Mouse (Mus musculus) kidney, embryonic 14.5 days (tissue): Measurements from ENCODE around the gene Fam84b. TPM values are rescaled to one million over a fixed set of nuclear protein-coding genes. Genes with fewer than 3 reads are reported as not detected.

Experiments
- ATAC-seq: fragments of 200-750 bp; cut with Nextera tagmentation; 2 replicates; pipeline ENCODE4 v1.8.0; 2017; ENCODE audit warnings: moderate number of reproducible peaks, mild to moderate bottlenecking, moderate TSS enrichment, moderate library complexity; ENCODE audit not compliant: low FRiP score, low TSS enrichment
- H3K27ac ChIP-seq: fragments of 300-500 bp; sonication (generic); 2 replicates; pipeline ENCODE4 v1.5.1; 2014; ENCODE audit warnings: low read depth, mild to moderate bottlenecking, low read length, moderate library complexity, mixed read lengths
- H3K27me3 ChIP-seq: fragments of 300-500 bp; sonication (generic); 2 replicates; pipeline ENCODE4 v1.6.1; 2014; ENCODE audit warnings: mild to moderate bottlenecking, low read length; ENCODE audit not compliant: control insufficient read depth, insufficient read depth
- H3K36me3 ChIP-seq: fragments of 300-500 bp; sonication (generic); 2 replicates; pipeline ENCODE4 v1.6.1; 2014; ENCODE audit warnings: low read length, mixed read lengths; ENCODE audit not compliant: control insufficient read depth, insufficient read depth
- H3K4me1 ChIP-seq: fragments of 300-500 bp; sonication (generic); 2 replicates; pipeline ENCODE4 v1.6.1; 2014; ENCODE audit warnings: low read length, mixed read lengths; ENCODE audit not compliant: control insufficient read depth, insufficient read depth
- H3K4me2 ChIP-seq: fragments of 300-500 bp; sonication (generic); replicated peaks from 2 replicates; pipeline ENCODE4 v1.6.1; 2014; ENCODE audit warnings: low read depth, mild to moderate bottlenecking, low read length
- H3K4me3 ChIP-seq: fragments of 300-500 bp; sonication (generic); 2 replicates; pipeline ENCODE4 v1.5.1; 2014; ENCODE audit warnings: mild to moderate bottlenecking, low read length
- H3K9ac ChIP-seq: fragments of 300-500 bp; sonication (generic); 2 replicates; pipeline ENCODE4 v1.6.1; 2014; ENCODE audit warnings: low read depth, mild to moderate bottlenecking, low read length, moderate library complexity
- H3K9me3 ChIP-seq: fragments of 300-500 bp; sonication (generic); 2 replicates; pipeline ENCODE4 v1.6.1; 2016; ENCODE audit warnings: low read length; ENCODE audit not compliant: control insufficient read depth
- WGBS: fragments of 180-500 bp; shearing (Covaris S2); extraction: QIAGEN DNeasy Blood & Tissue Kit; methylation state at CpG from one replicate; pipeline ENCODE4 v1.1.7; 2014; 5-methylcytosine and 5-hydroxymethylcytosine counted together
- polyA plus RNA-seq: library from polyadenylated mRNA; unstranded; fragments of >200 nt; fragmentation: Nextera tagmentation; extraction: Ambion mirVana; gene quantifications from 2 replicates; pipeline ENCODE4 v1.2.1, GENCODE M21; 2014

Fam84b gene
- polyA plus RNA-seq, 1 experiment from 2014 or later = 27.6 TPM

GRCm38 (mm10) chr15:60822803-60823619 is 30.6 kb downstream of the Fam84b start:
- H3K9me3 ChIP-seq = no peaks in the 10 kb centered on the region
- H3K4me2 ChIP-seq = peak overlapping the region; percentile 96
- H3K9ac ChIP-seq = peak overlapping the region; percentile 79
- H3K27me3 ChIP-seq = no peaks in the 10 kb centered on the region
- peak; percentile 63 for ATAC-seq
- H3K27ac ChIP-seq = peak overlapping the region; percentile 93
- no peaks in the 10 kb centered on the region for H3K36me3 ChIP-seq
- peaks cover 19% of the 10 kb centered on the region; the same call in 1 of the 2 replicates for H3K4me1 ChIP-seq
- H3K4me3 ChIP-seq = peak overlapping the region; percentile 79
- WGBS = under 1% methylated on average over 68 of the region's 68 CpGs

GRCm38 (mm10) chr15:60822101-60822802 is 31.3 kb downstream of the Fam84b start:
- peak overlapping the region; percentile 79 for H3K9ac ChIP-seq
- peak overlapping the region; percentile 96 for H3K4me2 ChIP-seq
- peak overlapping the region; percentile 79 for H3K4me3 ChIP-seq
- H3K9me3 ChIP-seq = no peaks in the 10 kb centered on the region
- 1% methylated on average over 10 of the region's 10 CpGs for WGBS
- H3K27me3 ChIP-seq = no peaks in the 10 kb centered on the region
- peak; percentile 70 for ATAC-seq
- H3K4me1 ChIP-seq = peaks cover 19% of the 10 kb centered on the region; the same call in 1 of the 2 replicates
- H3K36me3 ChIP-seq = no peaks in the 10 kb centered on the region
- H3K27ac ChIP-seq = peak overlapping the region; percentile 93

GRCm38 (mm10) chr15:60818500-60818899 is 35.1 kb downstream of the Fam84b start:
- 90% methylated on average over 1 of the region's 1 CpGs for WGBS
- Histone ChIP-seq H3K27me3 (no peaks in the 10 kb centered on the region), H3K9me3 (no peaks in the 10 kb centered on the region), H3K9ac (no peak overlapping the region), H3K4me3 (no peak overlapping the region), H3K36me3 (no peaks in the 10 kb centered on the region), H3K4me2 (no peak overlapping the region), H3K4me1 (0 out of 2 replicates have a peak, but pooled peaks cover 19% of the 10 kb centered on the region), H3K27ac (no peak overlapping the region)
- no peak for ATAC-seq

GRCm38 (mm10) chr15:60816478-60816877 is 37.1 kb downstream of the Fam84b start:
- Histone ChIP-seq H3K9ac (no peak overlapping the region), H3K4me2 (no peak overlapping the region), H3K27ac (no peak overlapping the region), H3K9me3 (no peaks in the 10 kb centered on the region), H3K36me3 (no peaks in the 10 kb centered on the region), H3K4me3 (no peak overlapping the region), H3K27me3 (no peaks in the 10 kb centered on the region), H3K4me1 (0 out of 2 replicates have a peak, but pooled peaks cover 10% of the 10 kb centered on the region)
- 27% methylated on average over 1 of the region's 1 CpGs for WGBS
- ATAC-seq = peak; percentile 49; the same call in 1 of the 2 replicates

GRCm38 (mm10) chr15:60814542-60814941 is 39.0 kb downstream of the Fam84b start:
- no peaks in the 10 kb centered on the region for H3K4me1 ChIP-seq
- no peak overlapping the region for H3K9ac ChIP-seq
- no peaks in the 10 kb centered on the region for H3K36me3 ChIP-seq
- WGBS = 88% methylated on average over 3 of the region's 3 CpGs
- ATAC-seq = no peak
- no peak overlapping the region for H3K27ac ChIP-seq
- H3K4me3 ChIP-seq = no peak overlapping the region
- no peak overlapping the region for H3K4me2 ChIP-seq
- H3K27me3 ChIP-seq = no peaks in the 10 kb centered on the region
- H3K9me3 ChIP-seq = no peaks in the 10 kb centered on the region

- Histone ChIP-seq H3K4me1 (no peaks in the 10 kb centered on the region), H3K36me3 (no peaks in the 10 kb centered on the region), H3K9me3 (no peaks in the 10 kb centered on the region), H3K4me3 (no peak overlapping the region), H3K9ac (no peak overlapping the region), H3K27me3 (no peaks in the 10 kb centered on the region), H3K4me2 (no peak overlapping the region), H3K27ac (no peak overlapping the region)
- no peak for ATAC-seq
Measured at GRCm38 (mm10) chr15:60793041-60793673, 60.4 kb downstream of the Fam84b start.

GRCm38 (mm10) chr15:60789084-60789483 is 64.5 kb downstream of the Fam84b start:
- H3K9me3 ChIP-seq = no peaks in the 10 kb centered on the region
- H3K4me2 ChIP-seq = no peak overlapping the region
- no peaks in the 10 kb centered on the region for H3K4me1 ChIP-seq
- ATAC-seq = no peak
- H3K36me3 ChIP-seq = no peaks in the 10 kb centered on the region
- no peak overlapping the region for H3K4me3 ChIP-seq
- H3K9ac ChIP-seq = no peak overlapping the region
- H3K27ac ChIP-seq = no peak overlapping the region
- H3K27me3 ChIP-seq = no peaks in the 10 kb centered on the region
- WGBS = 79% methylated on average over 1 of the region's 1 CpGs

GRCm38 (mm10) chr15:60783761-60784160 is 69.8 kb downstream of the Fam84b start:
- WGBS = 84% methylated on average over 2 of the region's 2 CpGs
- no peak for ATAC-seq
- H3K9ac ChIP-seq = no peak overlapping the region

More at GRCm38 (mm10) chr15:60783761-60784160, 69.8 kb downstream of the Fam84b start:
- Histone ChIP-seq H3K9me3 (no peaks in the 10 kb centered on the region), H3K4me2 (no peak overlapping the region), H3K36me3 (no peaks in the 10 kb centered on the region), H3K4me1 (no peaks in the 10 kb centered on the region), H3K27me3 (no peaks in the 10 kb centered on the region), H3K4me3 (no peak overlapping the region), H3K27ac (no peak overlapping the region)
